Mouse (Mus musculus) monocyte, adult 2 months (primary cell): ENCODE results near the gene Polr2c.
"Not testable (repeated sequence)": the region's sequence is repeated elsewhere in the genome, so short reads cannot be mapped to it uniquely, and the experiment has no call there.

Source experiments
- DNase-seq, 2 experiments: peaks; one replicate each; pipeline ENCODE4 v3.0.0; 2022; ENCODE audit warnings: low spot score in 2 of 2, low read depth in 1 of 2

Gene Polr2c

DNA sequence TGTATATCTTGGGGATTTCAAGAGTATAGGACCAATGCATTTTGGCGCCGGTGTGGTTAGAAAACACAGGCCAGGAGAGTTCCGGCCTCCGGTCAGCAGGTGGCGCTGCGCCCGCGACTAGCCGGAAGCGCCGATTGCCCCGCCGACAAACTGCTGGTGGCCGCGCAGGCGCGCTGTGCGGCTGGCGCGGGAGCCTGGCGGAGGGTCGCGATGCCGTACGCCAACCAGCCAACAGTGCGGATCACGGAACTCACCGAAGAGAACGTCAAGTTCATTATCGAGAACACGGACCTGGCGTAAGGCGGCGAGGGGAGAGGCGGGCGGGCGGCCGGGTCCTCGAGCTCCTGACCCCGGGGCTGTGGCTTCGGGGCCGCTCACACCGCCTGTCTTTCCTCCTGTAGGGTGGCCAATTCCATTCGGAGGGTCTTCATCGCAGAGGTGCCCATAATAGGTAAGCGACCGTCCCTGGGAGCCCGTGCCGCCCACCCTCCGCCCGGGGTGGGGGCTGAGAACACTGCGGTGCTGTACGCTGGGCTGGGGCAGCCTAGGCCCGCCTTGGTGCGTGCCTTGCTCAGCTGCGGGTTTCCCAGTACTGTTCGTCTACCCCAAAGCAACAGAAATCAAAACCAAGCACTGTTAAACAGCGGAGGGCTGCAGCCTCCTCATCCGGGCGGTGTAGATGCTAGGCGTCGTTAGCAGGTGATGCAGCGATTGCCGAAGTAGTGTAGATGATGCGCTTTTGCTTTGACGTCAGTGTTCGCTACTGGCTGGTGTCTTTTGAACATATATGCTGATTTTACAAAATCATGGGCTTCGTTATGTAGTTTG lies at the start of gene Polr2c:
Polr2c (plus strand) TSS at position 105 of the 828 bp plus-strand sequence.
- peak; percentile 72 to 85 for DNase-seq

DNA sequence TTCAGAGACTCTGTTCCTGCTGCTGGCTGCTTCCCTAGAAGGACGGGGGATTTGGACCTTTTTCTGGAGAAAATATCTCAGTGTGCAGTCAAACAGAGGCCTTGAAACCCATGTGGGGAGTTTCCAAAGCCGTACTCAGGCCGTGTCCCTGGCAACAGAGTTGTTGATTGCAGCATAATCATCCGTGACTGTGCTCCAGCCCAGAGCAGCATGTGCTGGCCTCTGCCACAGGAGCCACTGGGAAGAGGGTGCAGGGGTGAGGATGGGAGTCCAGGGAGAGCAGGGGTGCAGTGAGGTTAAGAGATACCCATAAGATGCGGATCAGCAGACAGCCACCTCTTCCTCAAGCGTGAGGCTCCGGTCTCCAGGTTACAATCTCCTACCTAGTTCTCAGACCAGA lies 49.7 kb upstream of the Polr2c start:
- no peak for DNase-seq

DNA sequence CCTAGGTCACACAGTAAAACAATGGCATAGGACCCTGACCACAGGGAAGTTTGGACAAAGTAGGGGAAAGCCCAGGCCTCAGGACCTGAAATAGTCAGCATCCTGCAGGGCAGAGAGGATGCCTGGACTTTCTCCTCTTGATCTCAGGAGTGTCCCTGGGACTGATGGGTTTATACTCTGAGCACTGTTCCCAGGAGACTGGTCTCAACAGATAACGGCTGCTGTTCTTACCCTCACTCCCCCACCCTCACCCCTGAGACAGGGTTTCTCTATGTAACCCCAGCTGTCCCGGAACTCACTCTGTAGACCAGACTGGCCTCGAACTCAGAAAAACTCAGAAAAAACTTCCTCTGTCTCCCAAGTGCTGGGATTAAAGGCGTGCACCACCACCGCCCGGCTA lies 48.9 kb upstream of the Polr2c start:
- no peak for DNase-seq

DNA sequence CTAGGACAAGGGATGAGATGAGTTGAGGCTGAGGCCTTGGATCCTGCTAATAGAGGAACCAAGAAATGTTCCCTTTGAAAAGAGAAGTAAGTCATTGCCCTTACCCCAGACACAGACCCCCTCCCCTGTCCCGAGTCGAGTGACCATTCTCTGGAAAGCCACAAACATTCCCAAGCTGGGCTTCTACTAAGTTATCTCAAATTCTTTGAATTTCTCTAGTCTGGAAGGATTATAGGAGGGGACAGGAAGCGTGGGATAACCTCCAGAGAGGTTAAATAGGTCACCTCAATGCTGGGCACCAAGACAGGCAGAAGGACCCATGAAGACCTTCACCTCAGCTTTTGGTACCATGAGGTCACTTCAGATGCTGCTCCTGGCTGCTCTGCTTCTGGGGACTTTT lies 47.1 kb upstream of the Polr2c start, which contains the start of gene Ccl17:
Ccl17 (plus strand) TSS at position 301 of the 400 bp plus-strand sequence.
- peak in 1 of 2 experiments; percentile 6 for DNase-seq

DNA sequence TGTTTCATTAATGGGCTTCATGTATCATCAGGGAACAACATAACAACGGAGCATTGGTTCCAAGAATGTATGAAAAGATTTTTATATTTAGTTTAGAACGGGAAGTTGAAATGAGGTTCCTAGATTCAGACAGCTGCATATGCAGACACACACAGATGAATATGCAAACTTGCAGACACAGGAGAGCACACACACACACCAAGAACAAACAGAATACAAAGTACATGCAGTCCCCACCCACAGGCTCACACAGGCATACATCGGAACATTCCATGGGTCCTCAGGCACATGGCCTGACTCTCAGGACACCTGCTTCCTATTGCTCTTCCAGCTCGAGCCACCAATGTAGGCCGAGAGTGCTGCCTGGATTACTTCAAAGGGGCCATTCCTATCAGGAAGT lies 46.4 kb upstream of the Polr2c start:
- DNase-seq = no peak

DNA sequence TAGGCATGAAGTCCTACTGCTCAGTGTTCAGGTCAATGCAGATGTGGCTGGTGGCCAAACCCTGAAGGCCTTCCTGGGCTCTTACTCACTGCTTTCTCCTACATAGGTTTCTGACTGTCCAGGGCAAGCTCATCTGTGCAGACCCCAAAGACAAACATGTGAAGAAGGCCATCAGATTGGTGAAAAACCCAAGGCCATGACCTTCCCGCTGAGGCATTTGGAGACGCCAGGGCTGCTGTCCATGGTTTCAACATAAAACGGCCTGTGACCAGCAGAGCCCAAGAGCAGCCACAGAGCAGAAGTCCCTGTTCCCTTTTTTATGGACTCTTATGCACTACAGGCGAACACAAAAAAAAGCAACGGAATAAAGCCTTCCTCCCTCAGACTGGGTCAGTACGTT lies 45.6 kb upstream of the Polr2c start:
- peak in 1 of 2 experiments; percentile 40 for DNase-seq

DNA sequence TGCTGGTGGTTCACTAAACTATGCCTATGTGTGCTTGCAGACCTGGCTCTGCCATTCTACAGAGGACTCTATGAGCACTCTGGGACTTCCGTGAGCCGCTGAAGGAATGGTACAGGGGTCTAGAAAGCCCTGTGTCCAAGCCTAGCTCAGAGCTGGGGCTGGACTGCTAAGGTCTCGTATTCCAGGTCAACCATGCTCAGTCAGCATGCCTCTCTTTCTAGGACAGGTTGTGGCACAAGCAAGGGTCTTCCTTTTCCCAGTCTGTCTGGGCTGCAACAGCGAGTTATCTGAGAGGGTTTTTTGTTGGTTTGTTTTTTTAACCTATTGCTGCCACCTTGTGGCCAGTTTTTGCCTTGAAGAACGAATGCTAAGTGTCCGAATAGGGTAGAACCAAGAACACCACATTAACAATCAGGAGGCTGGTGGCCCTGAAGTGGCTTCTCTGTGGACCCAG lies 44.6 kb upstream of the Polr2c start:
- DNase-seq = peak in 1 of 2 experiments; percentile 65

DNA sequence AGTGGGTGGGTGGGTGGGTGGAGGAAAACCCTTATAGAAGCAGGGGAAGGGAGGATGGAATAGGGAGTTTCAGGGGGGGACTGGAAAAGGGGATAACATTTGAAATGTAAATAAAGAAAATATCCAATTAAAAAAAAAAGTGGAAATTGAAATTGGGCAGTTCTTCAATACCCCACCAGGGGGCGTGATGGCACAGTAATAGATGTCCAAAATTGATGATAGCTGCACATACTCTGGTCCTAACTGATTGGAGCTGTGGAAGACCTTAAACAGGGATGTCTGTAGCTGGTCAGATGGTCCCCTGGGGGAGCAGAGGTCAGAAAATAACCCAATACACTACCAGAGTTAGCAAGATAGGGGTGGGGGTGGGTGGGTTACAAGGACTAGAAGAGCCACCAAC lies 42.7 kb upstream of the Polr2c start:
- no peak for DNase-seq

DNA sequence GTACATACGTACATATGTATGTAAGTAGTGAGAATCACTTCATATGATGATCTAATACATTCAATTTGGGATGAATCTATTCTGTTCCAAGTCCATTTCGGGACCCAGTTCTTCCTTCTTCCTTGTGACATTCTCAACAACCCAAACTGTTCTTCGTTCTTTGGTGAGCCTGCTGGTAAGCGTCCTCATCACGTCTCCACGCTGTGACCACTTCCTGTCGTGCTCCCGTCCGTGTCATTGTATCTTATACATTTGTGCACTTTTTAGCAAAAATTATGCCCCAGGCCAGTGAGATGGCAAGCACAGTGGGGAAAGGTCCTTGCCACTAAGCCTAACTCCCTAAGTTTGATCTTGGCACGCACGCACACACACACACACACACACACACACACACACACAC lies 39.3 kb upstream of the Polr2c start:
- no peak for DNase-seq

DNA sequence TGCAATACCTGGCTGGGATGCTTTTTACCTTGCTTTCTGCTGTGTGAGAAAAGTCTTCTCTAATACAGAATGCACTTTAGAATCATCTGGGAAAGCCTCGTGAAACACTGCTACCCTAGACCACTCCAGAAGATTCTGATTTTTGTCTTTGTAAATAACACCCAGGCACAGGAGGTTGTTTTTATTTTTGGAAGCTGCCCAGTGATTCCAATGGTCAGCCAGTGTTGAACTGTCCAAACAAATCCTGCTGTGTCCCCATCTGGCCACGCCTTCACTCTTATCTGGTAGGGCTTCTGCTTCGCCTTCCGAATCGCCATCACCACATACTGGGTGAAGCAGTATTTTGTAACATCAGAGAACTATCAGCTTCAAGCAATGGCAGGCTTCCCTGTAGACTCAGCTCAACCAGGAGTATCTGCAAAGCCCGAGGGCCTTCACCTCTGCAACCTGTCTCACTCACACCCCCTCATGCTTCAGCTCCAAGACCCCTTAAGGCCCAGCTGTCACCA lies 37.5 kb upstream of the Polr2c start:
- DNase-seq = no peak

DNA sequence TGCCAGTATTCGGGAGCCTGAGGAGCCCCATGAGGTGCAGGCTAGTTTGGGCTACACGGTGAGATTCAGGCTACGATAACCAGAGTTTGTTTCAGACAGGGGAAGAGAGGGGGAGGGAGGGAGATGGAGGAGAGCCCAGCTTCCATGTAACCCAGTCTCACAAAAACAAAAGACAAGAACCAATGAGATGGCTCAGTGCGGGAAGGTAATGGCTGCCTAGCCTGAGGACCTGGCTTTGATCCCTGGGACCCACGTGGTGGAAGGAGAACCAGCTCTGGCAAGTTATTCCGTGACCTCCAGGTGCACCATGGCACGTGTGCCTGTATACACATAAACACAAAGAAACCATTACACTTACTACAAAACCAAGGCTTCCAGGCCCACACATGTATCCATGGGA lies 36.7 kb upstream of the Polr2c start:
- DNase-seq = no peak

DNA sequence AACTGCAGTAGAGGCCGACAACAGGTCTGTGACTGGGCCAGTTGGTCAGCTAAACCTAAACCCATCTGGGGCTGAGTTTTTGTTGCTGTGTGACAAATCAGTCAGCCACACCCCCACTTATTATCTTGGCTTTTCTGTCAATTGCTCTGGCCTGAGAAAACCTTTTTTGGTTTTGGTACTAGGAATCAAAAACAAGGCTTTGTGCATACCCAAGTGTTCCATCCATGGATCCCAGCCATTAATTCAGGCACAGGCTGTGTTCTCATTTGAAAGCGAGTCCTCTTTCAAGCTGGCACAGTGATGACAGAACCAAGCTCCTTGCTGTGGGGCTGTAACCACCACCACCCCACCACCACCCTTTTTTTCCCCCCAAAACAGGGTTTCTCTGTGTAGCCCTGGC lies 35.9 kb upstream of the Polr2c start:
- DNase-seq = no peak

DNA sequence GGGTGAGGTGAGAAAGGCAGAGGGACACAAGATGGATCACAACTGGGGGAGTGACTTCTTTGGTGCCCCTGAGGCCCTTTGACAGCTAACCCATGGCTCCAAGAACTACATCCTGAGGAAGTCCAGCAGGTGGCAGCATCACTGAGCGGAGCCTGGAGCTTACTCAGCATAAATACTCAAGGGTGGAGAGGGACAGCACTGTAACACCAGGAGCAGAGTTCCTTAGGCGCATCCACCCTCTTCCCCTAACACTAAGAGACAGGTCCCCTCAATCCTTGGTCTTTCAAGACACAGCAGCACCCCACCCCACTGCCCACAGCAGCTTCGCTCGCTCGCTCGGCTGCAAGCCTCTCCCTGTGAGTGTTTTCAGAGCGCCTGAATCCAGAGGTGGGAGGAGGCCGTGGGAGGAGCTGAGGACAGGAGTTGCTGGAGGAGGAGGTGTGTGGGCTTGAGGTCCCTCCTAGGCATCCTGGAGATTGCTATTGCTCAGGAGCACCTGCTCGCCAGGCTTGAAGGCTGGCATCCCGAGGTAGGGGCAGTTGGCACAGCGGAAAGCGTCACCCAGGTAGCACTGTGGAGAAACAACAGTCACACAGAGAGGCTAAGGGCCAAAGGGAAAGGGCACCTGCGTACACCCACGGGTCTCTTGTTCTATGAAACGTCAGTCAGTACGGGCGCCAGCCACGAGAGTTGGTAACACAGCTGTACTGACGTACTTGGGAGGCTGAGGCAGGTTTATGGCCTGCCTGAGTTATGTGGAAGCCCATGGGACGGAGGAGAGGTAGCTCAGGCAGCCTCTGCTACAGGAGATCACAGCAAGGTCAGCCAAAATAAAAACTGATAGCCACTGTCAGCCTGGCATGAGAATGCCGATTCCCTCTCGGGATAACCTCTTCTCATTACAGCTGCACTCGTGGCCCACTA lies 34.4 kb upstream of the Polr2c start:
- DNase-seq = no peak

DNA sequence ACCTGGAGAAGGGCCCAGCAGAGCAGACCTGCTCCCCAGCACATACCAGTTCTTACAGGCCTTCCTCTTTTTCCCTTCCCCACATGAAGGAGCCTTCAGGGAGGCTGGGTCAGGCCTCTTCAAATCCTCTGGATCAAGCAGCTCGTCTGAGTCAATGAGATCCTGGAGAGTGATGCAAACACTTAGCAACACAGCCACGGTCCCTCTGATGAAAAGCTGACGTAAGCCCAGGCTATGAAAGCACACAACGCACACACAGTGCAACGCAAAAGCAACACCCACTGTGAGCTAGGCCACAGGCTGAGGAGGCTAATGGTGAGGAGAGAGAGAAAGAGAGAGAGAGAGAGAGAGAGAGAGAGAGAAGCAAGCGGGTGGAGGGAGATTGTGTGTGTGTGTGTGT lies 32.1 kb upstream of the Polr2c start:
- DNase-seq = no peak

DNA sequence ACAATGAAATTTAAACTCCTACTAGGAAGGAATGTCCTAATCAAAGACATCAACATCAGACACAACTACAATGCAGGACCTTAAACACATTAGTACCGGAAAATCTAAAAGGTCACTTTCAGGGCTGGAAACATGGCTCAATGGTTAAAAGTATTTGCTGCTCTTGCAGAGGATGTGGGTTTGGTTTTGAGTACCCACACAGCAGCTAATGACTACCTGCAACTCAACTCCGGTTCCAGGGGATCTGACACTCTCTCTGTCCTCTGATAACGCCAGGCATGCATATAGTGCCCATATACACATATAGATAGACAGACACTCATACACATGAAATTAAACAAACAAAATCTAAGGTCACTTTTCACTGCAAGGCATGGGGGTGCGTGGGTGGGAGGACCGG lies 31.0 kb upstream of the Polr2c start:
- no peak for DNase-seq

DNA sequence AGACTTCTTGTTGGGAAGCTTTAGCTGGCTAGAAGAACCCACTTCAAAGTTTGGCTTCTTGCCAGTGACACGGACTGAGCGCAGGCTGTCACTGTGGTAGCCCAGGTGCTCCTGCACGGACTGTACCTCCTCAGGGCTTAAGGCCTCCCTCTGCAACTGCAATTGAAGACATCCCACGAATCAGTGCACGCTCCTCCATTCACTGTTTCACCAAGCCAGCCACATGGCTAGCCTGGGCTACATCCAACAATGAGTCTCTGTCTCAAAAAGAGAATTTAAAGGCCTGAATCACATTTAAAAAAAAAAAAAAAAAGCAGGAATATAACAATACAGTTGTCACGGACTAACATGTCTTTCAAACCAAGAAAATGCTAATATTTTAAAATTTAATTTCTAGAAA lies 29.0 kb upstream of the Polr2c start:
- DNase-seq = no peak

DNA sequence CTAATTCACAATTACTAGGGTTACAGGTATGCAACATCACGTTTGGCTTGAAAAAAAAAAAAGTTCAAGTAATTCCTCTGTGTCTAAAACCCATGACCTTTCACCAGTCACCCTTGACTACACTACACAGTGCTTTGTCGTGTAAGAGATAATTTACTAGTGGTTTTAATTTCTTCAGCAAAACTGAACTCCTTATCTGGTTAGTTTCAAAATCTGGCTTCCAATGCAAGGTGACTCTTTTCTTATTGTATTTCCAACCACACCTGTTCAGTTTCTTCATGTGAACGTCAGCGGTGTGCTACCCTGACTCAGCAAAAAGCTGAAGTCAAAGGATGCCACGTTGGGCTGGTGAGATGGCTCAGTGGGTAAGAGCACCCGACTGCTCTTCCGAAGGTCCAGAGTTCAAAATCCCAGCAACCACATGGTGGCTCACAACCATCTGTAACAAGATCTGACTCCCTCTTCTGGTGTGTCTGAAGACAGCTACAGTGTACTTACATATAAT lies 23.3 kb upstream of the Polr2c start:
- DNase-seq = not testable (repeated sequence)

DNA sequence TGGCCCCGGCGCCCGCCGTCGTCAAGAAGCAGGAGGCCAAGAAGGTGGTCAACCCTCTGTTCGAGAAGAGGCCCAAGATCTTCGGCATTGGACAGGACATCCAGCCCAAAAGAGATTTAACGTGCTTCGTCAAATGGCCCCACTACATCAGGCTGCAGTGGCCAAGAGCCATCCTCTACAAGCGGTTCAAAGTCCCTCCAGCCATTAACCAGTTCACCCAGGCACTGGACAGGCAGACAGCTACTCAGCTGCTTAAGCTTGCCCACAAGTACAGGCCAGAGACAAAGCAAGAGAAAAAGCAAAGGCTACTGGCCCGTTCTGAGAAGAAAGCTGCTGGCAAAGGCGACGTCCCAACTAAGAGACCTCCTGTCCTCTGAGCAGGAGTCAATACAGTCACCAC lies 21.5 kb upstream of the Polr2c start:
- not testable (repeated sequence) for DNase-seq

DNA sequence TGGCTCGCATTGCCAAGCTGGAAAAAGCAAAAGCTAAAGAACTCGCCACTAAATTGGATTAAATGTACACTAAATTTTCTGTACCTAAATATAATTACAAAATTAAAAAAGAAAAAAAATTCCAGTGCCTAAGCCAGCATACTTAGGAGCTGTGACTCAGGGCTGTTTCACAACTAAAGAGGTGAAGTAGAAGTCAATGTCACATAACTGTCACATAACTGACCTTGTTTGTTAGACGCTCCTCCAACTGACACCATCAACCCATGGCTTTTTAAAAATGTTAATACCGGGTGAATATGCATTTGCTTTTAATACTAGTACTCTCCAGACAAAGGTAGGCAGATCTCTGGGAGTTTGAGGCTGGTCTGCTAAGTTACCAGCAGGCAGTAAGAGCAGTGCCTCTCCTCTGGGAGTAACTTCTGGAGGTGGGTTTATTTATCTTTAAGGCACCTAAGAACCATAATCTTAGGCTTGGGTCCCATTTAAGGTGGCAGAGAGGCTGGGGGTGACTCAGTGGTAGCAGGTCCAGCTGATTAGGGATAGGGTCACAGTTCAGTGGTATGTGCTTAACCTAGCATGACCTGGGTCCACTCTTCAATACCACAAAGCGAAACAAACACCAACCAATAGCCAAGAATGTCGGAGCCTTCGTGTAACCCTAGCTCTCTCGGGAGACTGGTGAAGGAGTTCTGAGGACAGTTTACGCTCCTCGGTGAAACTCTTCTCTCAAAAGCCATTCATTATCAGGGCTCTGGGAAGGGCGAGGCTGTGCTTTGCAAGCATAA lies 20.6 kb upstream of the Polr2c start:
- no peak for DNase-seq

DNA sequence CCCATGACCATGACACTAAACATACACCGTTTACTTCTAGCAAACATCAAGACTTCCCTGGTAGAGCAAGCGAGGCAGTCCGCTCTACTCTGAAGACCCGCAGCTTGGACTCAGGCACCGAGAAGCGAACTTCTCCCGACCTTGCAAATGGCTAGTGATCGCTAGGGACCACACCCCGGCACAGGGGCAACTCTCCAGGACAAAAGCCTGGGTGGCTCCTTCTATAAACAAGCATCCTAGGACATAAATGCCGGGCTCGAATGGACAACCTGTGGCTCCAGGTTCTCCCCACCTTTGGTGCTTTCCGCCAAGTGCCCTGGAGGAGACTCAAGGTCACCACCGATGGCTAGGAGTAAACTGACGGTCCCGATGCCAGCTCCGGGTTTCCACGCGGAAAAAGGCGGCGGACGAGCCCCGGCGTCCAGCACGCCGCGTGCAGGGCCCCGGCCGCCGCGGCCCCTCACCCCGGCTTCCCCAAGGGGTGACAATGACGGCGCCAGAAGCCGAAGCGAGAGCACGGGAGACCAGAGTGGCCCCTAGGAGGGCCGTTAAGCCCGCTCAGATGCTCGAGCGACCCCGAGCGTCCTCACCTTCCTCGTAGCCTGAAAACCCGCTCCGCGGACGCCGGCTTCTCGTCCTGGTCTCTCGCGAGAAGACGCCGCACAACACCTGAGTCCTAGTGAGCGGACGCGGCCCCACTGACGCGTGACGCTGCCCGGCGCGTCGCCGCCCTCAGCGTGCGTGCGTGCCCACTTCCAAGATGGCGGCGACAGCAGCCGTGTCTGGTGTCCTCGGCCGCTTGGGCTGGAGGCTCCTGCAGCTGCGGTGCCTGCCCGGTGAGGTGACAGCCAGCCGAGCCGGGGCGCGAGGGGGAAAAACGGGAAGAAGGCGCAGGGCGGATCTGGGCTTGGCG lies 19.3 kb upstream of the Polr2c start, which contains the start of the genes Coq9 and Ciapin1:
Coq9 (plus strand) TSS at position 660 of the 913 bp plus-strand sequence.
Ciapin1 (minus strand) TSS at position 697 of the 913 bp plus-strand sequence.
- DNase-seq = peak; percentile 81 to 90
